19 mouse cellular contexts compared by ENCODE assay signal in the genomic region with DNA sequence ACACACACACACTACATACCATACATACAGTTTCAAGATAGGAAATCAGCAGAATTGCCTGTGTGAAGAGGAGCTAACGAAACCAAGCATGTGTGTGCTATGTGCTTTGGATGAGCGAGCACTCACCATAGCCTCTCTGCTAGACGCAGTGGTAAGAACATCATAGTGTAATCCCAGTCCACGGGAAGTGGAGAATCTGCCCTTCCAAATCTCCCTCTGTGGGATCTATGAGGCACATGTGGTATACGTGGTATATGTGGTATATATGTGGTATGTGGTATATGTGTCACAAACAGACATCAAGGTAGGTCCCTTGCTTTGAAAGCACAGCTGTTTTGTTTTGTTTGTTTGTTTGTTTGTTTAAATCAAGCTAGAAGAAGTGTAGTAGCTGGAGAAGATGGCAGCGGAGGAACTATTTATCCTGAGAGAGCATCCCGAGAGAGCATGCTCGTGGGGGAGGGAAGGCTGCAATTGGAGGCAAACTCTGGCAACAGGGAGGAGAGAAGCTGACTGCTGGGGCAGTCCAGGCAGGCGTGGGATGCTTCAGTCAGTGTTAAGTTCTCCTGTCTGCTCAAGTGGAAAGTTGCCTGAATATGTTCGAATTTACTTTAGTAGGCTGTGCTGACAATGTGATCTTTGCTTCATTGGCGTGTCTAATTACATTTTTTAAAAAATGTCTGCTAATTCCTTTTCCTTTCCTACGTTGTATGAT.
DNase-seq lines count a peak whose midpoint lies in the region; ATAC-seq and TF ChIP-seq lines count a peak whose summit lies in the region.
"Had no signal": no experiment of that assay in that cellular context is flagged by ENCODE, and none has a peak within 500 bp of the region (broad histone marks: within the 10 kb centered on the region; RNA-seq: fewer than 3 reads in every experiment).

No protein-coding gene starts in this region.

- no peak overlapping the region for H3K9ac ChIP-seq in kidney, postnatal 0 days (ENCODE audit: low read depth, low read length)
- H3K9ac ChIP-seq in midbrain, embryonic 14.5 days (replicated peaks; ENCODE audit: low read length): no peak overlapping the region
- H3K9ac ChIP-seq: embryonic facial prominence, embryonic 15.5 days; limb, embryonic 15.5 days; neural tube, embryonic 15.5 days had no signal

- intact Hi-C loops in heart, postnatal 25 days (cut with DNase I): no loop called here

- DNase-seq in frontal cortex, postnatal 36 days (ENCODE audit: low spot score in 2 of 2): no peak
- peak; percentile 77 for DNase-seq in kidney, postnatal 0 days (ENCODE audit: low spot score)
- no peak for DNase-seq in kidney, adult 18-20 months
- DNase-seq in brain, adult 2 months (ENCODE audit: low read depth, low spot score): peak; percentile 16
- peak; percentile 15 for DNase-seq in midbrain, embryonic 14.5 days
- no peak for DNase-seq in heart, postnatal 25 days (ENCODE audit: low spot score)
- DNase-seq: adrenal gland, postnatal 25 days; cerebellum, adult 9-11 months; gastrocnemius, postnatal 25 days; lung, postnatal 10 days; right cerebral cortex, adult 18-20 months; thymus, postnatal 36 days had no signal

- no peak overlapping the region for H3K4me2 ChIP-seq in kidney, postnatal 0 days (ENCODE audit: low read length)
- no peak overlapping the region for H3K4me2 ChIP-seq in midbrain, embryonic 14.5 days (ENCODE audit: low read length)
- H3K4me2 ChIP-seq: embryonic facial prominence, embryonic 15.5 days; limb, embryonic 15.5 days; neural tube, embryonic 15.5 days had no signal

- no peak for TF ChIP-seq CTCF in kidney, postnatal 0 days (IDR thresholded peaks at IDR 0.05; ENCODE audit: low read depth)

- peak; percentile 55 for ATAC-seq in frontal cortex, adult (ENCODE audit: low TSS enrichment)
- peak; percentile 83 for ATAC-seq in kidney, postnatal 0 days (replicated peaks; ENCODE audit: low FRiP score, low read depth)
- no peak for ATAC-seq in midbrain, embryonic 14.5 days (ENCODE audit: low FRiP score, low TSS enrichment)
- ATAC-seq: inflammation-experienced regulatory T-cells, adult 6 months had no signal

- WGBS in kidney, postnatal 0 days: 50% methylated on average over 12 of the region's 12 CpGs
- WGBS in midbrain, embryonic 14.5 days: 62% methylated on average over 12 of the region's 12 CpGs

- no peak overlapping the region for H3K27ac ChIP-seq in kidney, postnatal 0 days
- no peak overlapping the region for H3K27ac ChIP-seq in midbrain, embryonic 14.5 days (replicated peaks; ENCODE audit: low read depth, low read length)
- H3K27ac ChIP-seq: embryonic facial prominence, embryonic 15.5 days; forebrain, embryonic 10.5 days; limb, embryonic 15.5 days; neural tube, embryonic 15.5 days had no signal

- no peaks in the 10 kb centered on the region for H3K9me3 ChIP-seq in kidney, postnatal 0 days (replicated peaks; ENCODE audit: low read length)
- no peaks in the 10 kb centered on the region for H3K9me3 ChIP-seq in midbrain, embryonic 14.5 days (ENCODE audit: control insufficient read depth, low read length)
- H3K9me3 ChIP-seq: embryonic facial prominence, embryonic 15.5 days; forebrain, embryonic 10.5 days; limb, embryonic 15.5 days; neural tube, embryonic 15.5 days had no signal

- no peaks in the 10 kb centered on the region for H3K4me1 ChIP-seq in kidney, postnatal 0 days (replicated peaks; ENCODE audit: insufficient read depth, low read length)
- H3K4me1 ChIP-seq in midbrain, embryonic 14.5 days (ENCODE audit: control insufficient read depth, insufficient read depth, low read length): no peaks in the 10 kb centered on the region
- H3K4me1 ChIP-seq: embryonic facial prominence, embryonic 15.5 days; limb, embryonic 15.5 days; neural tube, embryonic 15.5 days had no signal

- H3K4me3 ChIP-seq in kidney, postnatal 0 days (replicated peaks; ENCODE audit: low read depth, low read length): no peak overlapping the region
- H3K4me3 ChIP-seq in midbrain, embryonic 14.5 days (replicated peaks; ENCODE audit: low read depth, low read length): no peak overlapping the region
- H3K4me3 ChIP-seq: embryonic facial prominence, embryonic 15.5 days; forebrain, embryonic 10.5 days; limb, embryonic 15.5 days; myocyte; neural tube, embryonic 15.5 days had no signal

- H3K36me3 ChIP-seq in kidney, postnatal 0 days (ENCODE audit: insufficient read depth, low read length): no peaks in the 10 kb centered on the region
- H3K36me3 ChIP-seq in midbrain, embryonic 14.5 days (ENCODE audit: control insufficient read depth, insufficient read depth, low read length): no peaks in the 10 kb centered on the region
- H3K36me3 ChIP-seq: embryonic facial prominence, embryonic 15.5 days; forebrain, embryonic 10.5 days; limb, embryonic 15.5 days; neural tube, embryonic 15.5 days had no signal

- no peaks in the 10 kb centered on the region for H3K27me3 ChIP-seq in kidney, postnatal 0 days (ENCODE audit: insufficient read depth, low read length)
- H3K27me3 ChIP-seq in midbrain, embryonic 14.5 days (ENCODE audit: control insufficient read depth, insufficient read depth, low read length): no peaks in the 10 kb centered on the region
- H3K27me3 ChIP-seq: embryonic facial prominence, embryonic 15.5 days; limb, embryonic 15.5 days; neural tube, embryonic 15.5 days had no signal

Comparison
In these comparisons a context has a peak if more than half of its experiments do, and no peak if none do; other contexts are left out.
1. DNase-seq: peak in kidney, postnatal 0 days (single experiment), brain, adult 2 months (single experiment) and midbrain, embryonic 14.5 days (single experiment); none in frontal cortex, postnatal 36 days (0 of 2), kidney, adult 18-20 months (single experiment) and heart, postnatal 25 days (single experiment).